In genomic region chr13:46006211-46007102, GRCm38 (mm10) we compare ENCODE assay signal across 8 mouse cellular contexts. TPM values are rescaled to one million over a fixed set of nuclear protein-coding genes. Genes with fewer than 3 reads are reported as not detected.
DNase-seq lines count a peak whose midpoint lies in the region; ATAC-seq lines count a peak whose summit lies in the region.

No protein-coding gene starts in this region.

- intact Hi-C loops in left cerebral cortex, postnatal 36 days (cut with DNase I): no loop called here

- H3K4me2 ChIP-seq in hindbrain, embryonic 16.5 days (ENCODE audit: low read length): peak overlapping the region; percentile 38
- H3K4me2 ChIP-seq in limb, embryonic 11.5 days (ENCODE audit: low read depth, severe bottlenecking): peak overlapping the region; percentile 31
- peak overlapping the region; percentile 43 for H3K4me2 ChIP-seq in neural tube, embryonic 15.5 days

- peak; percentile 84 for ATAC-seq in hindbrain, embryonic 16.5 days
- ATAC-seq in limb, embryonic 11.5 days (ENCODE audit: insufficient number of reproducible peaks, low FRiP score, low TSS enrichment, low read depth): peak; percentile 79
- ATAC-seq in neural tube, embryonic 15.5 days (ENCODE audit: low FRiP score): peak; percentile 81

- no peaks in the 10 kb centered on the region for H3K9me3 ChIP-seq in hindbrain, embryonic 16.5 days (ENCODE audit: control insufficient read depth, low read length)
- H3K9me3 ChIP-seq in limb, embryonic 11.5 days (ENCODE audit: control insufficient read depth, low read length): no peaks in the 10 kb centered on the region
- H3K9me3 ChIP-seq in neural tube, embryonic 15.5 days (replicated peaks): no peaks in the 10 kb centered on the region

- H3K36me3 ChIP-seq in hindbrain, embryonic 16.5 days (ENCODE audit: control insufficient read depth, insufficient read depth, low read length): no peaks in the 10 kb centered on the region
- H3K36me3 ChIP-seq in limb, embryonic 11.5 days (ENCODE audit: control insufficient read depth, insufficient read depth, low read length): no peaks in the 10 kb centered on the region
- H3K36me3 ChIP-seq in neural tube, embryonic 15.5 days: no peaks in the 10 kb centered on the region

- H3K4me3 ChIP-seq in hindbrain, embryonic 16.5 days (ENCODE audit: low read length): no peak overlapping the region
- H3K4me3 ChIP-seq in limb, embryonic 11.5 days (ENCODE audit: low read depth, low read length): no peak overlapping the region
- H3K4me3 ChIP-seq in neural tube, embryonic 15.5 days (replicated peaks): no peak overlapping the region

- peak overlapping the region; percentile 17; the same call in 1 of the 2 replicates for H3K9ac ChIP-seq in hindbrain, embryonic 16.5 days (ENCODE audit: low read depth, low read length)
- peak overlapping the region; percentile 17; the same call in 1 of the 2 replicates for H3K9ac ChIP-seq in limb, embryonic 11.5 days (ENCODE audit: low read length)
- no peak overlapping the region for H3K9ac ChIP-seq in neural tube, embryonic 15.5 days (replicated peaks)

- WGBS in hindbrain, embryonic 16.5 days: 5% methylated on average over 4 of the region's 4 CpGs
- WGBS in limb, embryonic 11.5 days: 26% methylated on average over 4 of the region's 4 CpGs
- 9% methylated on average over 4 of the region's 4 CpGs for whole genome bisulfite sequencing in neural tube, embryonic 15.5 days

- peak; percentile 43 to 53 for DNase-seq in left cerebral cortex, adult 18-20 months (ENCODE audit: low spot score in 2 of 2)
- DNase-seq in left cerebral cortex, postnatal 36 days (ENCODE audit: low spot score in 2 of 2): no peak
- DNase-seq in embryo, embryonic 10 days (ENCODE audit: low spot score): peak; percentile 82
- DNase-seq in gastrocnemius, postnatal 10 days: peak; percentile 25
- DNase-seq in limb, embryonic 11.5 days (ENCODE audit: low spot score): peak; percentile 53
- DNase-seq in thymus, postnatal 25 days: no peak

- H3K4me1 ChIP-seq in hindbrain, embryonic 16.5 days (ENCODE audit: control insufficient read depth, insufficient read depth, low read depth, low read length): peaks cover 22% of the 10 kb centered on the region
- H3K4me1 ChIP-seq in limb, embryonic 11.5 days (ENCODE audit: control insufficient read depth, insufficient read depth, low read length): peaks cover 13% of the 10 kb centered on the region; the same call in 1 of the 2 replicates
- H3K4me1 ChIP-seq in neural tube, embryonic 15.5 days: peaks cover 30% of the 10 kb centered on the region

- H3K27me3 ChIP-seq in hindbrain, embryonic 16.5 days (replicated peaks; ENCODE audit: control insufficient read depth, insufficient read depth, low read length): no peaks in the 10 kb centered on the region
- H3K27me3 ChIP-seq in limb, embryonic 11.5 days (ENCODE audit: control insufficient read depth, insufficient read depth, low read length): no peaks in the 10 kb centered on the region
- no peaks in the 10 kb centered on the region for H3K27me3 ChIP-seq in neural tube, embryonic 15.5 days (replicated peaks)

- peak overlapping the region; percentile 70 for H3K27ac ChIP-seq in hindbrain, embryonic 16.5 days (ENCODE audit: low read depth, low read length)
- no peak overlapping the region for H3K27ac ChIP-seq in limb, embryonic 11.5 days (replicated peaks; ENCODE audit: low read depth, low read length)
- H3K27ac ChIP-seq in neural tube, embryonic 15.5 days (replicated peaks): peak overlapping the region; percentile 65

RNA-seq across cellular contexts. Expression of gene Atxn1, which starts 41.6 kb away (rescaled TPM):
- 100 to 1,000 TPM; 167 to 176 TPM for total RNA-seq in left cerebral cortex, adult 18-20 months (2021)
- total RNA-seq in left cerebral cortex, postnatal 36 days (2021): 100 to 1,000 TPM; 156 to 184 TPM
- 10 to 100 TPM; 27.7 to 33.5 TPM for total RNA-seq in gastrocnemius, postnatal 10 days (2021)
- 7.5 and 8.3 TPM in 2 replicates for polyA plus RNA-seq in hindbrain, embryonic 16.5 days (2015; fragmentation: Nextera tagmentation; extraction: Ambion mirVana)
- polyA plus RNA-seq in limb, embryonic 11.5 days (2014; fragmentation: Nextera tagmentation; extraction: Ambion mirVana): 1.3 and 1.5 TPM in 2 replicates
- polyA plus RNA-seq in neural tube, embryonic 15.5 days (2015; fragmentation: Nextera tagmentation; extraction: Ambion mirVana): 9.4 and 9.5 TPM in 2 replicates

Comparison
In these comparisons a context has a peak if more than half of its experiments do, and no peak if none do; other contexts are left out.
1. DNase-seq: peak in left cerebral cortex, adult 18-20 months (2 of 2), embryo, embryonic 10 days (single experiment), gastrocnemius, postnatal 10 days (single experiment) and limb, embryonic 11.5 days (single experiment); none in left cerebral cortex, postnatal 36 days (0 of 2) and thymus, postnatal 25 days (single experiment).
2. RNA of gene Atxn1, which starts 41.6 kb away (total RNA-seq): 156 to 184 TPM in left cerebral cortex, postnatal 36 days and 167 to 176 TPM in left cerebral cortex, adult 18-20 months; 27.7 to 33.5 TPM in gastrocnemius, postnatal 10 days; every median in the first group is over 4 times any median in the second.
3. Peak in every context shown above with its lines, with median percentiles within 50 percentile points of each other: ATAC-seq and H3K4me2 ChIP-seq.